Mouse (Mus musculus): ENCODE data around the gene Tacr3.

Tacr3 gene

DNA sequence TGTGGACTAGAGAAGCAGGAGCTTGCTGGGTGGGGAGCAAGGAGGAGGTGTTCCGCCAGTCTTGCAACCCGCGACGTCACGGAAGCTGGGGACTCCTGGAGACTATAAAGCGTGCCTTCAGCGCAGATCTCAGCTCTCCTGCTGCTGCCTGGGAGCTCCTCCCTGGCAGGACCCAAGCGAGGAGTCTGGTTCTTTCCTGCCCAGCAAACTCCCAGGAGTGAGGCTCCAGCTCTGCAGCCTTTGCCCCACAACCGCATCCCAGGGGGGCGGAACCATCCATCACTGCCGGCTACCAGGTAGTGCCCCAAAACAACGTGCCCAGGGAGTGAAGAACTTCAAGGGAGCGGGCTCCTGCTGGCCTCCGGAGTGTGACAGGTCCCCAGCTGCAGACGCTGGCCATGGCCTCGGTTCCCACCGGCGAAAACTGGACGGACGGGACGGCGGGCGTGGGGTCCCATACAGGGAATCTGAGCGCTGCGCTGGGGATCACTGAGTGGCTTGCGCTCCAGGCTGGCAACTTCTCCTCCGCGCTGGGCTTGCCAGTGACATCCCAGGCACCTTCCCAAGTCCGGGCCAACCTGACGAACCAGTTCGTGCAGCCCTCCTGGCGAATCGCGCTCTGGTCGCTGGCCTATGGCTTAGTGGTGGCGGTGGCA, at the start of gene Tacr3:
Gene Tacr3 (plus strand): TSS at position 133 of the 656 bp plus-strand sequence.
- DNase-seq: no peak

DNA sequence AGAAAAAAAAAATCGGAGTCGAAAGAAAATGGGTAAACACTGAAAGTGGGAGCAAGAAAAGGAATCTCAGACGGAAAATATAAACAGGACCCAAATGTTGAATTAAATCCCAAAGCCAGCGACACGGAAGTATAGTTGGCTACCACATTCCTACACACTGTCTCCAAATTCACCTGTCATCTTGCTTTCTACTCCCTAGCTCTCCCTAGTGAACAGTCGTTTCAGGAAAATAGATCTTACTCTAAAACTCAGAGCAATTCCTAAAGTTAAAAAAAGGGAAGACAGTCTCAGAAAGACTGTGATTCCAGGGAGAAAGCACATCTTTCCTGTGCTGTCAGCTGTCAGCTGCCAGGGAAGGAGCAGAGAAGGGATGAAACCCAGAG, 324 bp upstream of the Tacr3 start:
- DNase-seq: no peak

DNA sequence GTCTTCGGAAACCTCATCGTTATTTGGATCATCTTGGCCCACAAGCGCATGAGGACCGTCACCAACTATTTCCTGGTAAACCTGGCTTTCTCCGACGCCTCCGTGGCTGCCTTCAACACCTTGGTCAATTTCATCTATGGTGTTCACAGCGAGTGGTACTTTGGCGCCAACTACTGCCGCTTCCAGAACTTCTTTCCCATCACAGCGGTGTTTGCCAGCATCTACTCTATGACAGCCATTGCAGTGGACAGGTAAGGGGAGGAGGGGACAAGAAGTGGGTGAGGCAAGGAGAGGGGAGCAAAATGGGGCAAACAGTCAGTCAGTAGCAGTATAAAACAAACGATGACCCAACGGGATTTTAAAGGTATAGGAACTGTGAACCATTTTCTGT, 719 bp downstream of the Tacr3 start:
- no peak for DNase-seq

GRCm38 (mm10) chr3:134851342-134851741, 22.5 kb downstream of the Tacr3 start:
- DNase-seq: no peak

GRCm38 (mm10) chr3:134877701-134878100, 48.9 kb downstream of the Tacr3 start:
- no peak for DNase-seq

DNA sequence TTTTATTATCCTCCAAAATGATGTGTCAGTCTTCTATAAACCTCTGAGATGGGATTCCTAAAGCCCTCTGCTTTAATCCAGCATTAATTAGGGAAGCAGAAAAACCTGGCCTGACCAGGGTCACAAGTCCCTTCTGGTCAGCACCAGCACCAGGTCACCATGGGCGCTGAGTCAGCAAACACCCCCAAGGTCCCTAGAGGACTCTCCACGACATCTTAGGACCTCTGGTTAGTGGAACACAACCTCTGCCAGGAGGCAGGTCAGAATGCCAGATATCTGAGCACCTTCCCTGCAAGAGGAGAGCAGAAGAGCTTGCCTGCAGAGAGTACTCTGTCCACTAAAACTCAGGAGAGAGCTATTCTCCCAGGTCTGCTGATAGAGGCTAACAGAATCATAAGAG, 67.0 kb downstream of the Tacr3 start:
- no peak for DNase-seq

DNA sequence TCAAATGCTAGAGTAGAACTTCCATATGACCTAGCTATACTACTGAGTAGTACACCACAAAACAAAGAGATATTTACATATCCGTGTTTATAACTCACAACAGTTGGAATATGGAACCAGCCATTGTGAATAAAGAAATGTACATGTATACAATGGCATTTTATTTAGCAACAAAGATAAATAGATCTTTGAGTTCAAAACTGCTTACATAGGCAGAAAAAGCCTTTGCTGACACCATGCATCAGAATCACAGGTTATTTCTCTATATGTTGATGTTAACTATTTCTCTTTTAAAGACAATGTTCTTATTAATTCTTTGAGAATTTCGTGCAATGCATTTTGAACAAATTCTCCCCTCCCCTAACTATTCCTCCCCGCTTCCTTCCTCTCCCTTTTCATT, 80.1 kb downstream of the Tacr3 start:
- no peak for DNase-seq

DNA sequence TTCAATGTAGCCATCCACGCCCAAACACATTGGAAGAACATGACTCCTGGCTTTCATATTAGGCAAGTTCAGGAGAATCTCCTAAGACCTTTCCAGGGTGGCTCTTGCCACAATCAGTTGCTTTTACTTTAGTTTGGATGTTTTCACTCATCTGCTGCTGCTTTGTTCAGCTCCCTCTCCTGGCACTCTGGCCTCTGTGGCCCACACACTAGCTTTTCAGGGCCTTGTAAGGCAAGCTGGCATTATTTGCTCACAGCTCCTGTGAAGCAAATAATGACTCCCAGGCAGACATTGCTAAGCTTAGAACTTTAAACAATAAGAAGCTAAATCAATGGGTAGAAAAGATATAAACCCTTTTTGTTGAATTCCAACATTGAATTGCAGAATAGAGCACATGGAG, 105.9 kb downstream of the Tacr3 start:
- DNase-seq: no peak

DNA sequence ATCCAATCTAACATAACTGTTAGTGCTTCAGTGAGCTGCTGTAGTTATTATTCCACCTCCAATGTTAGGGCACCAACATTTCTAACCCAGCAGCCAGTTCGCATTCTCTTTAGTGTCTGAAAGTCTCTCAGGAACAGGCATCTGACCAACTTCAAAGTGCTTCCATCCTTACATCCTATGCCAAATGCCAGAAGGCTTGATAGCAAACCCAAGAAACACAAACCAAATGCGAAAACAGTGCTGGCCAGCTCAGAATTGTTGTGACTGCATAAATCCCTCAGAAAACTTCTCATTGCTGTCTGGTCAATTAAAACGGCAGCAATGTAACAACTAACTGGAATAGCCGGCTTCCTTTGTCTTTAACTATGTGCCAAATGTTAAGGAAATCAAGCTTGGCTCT, 106.7 kb downstream of the Tacr3 start:
- no peak for DNase-seq

DNA sequence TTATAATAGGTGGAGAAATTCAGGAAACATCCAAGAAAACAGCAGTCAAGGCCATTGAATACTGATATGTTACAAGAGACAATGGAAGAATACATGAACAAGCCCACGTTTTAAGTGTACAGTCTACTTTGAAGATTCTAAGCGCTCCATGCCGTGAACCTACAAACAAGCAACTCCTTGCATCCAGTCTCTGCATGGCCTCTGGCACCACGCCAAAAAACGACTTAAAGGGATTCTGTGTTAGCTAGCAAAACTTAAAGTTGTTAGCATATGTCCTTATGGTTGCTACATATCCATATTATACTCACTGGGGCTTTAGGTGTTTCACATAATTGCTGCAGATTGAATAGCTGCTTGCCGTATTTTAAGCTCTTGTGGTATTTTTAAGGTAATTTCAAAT, 134.7 kb downstream of the Tacr3 start:
- DNase-seq: no peak

GRCm38 (mm10) chr3:134978902-134979301, 150.1 kb downstream of the Tacr3 start:
- no peak for DNase-seq

DNA sequence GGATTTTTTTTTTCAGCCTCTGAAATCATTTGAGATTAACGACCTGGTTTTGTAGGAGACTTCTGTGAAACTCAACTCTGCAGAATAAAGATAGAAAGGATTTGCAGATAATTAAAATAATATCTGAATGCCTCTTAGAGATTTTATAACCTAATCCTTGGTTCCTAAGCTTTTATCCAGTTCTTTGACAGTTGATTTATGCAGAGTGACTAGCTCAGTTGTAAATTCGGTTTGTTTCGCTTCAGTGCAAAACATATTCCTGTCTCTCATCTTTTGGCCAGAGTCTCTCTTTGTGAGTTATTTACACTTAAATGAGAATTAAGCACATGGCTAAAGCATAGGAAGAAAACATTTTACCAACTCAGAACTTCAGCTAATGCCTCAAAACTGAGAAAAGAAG, 151.3 kb downstream of the Tacr3 start:
- DNase-seq: no peak

All from lung, postnatal 10 days (tissue).